Mouse (Mus musculus) MEL (cell line): ENCODE data around the gene Wfdc3. TPM values are rescaled to one million over a fixed set of nuclear protein-coding genes. Genes with fewer than 3 reads are reported as not detected.

Experiments
- DNase-seq: peaks from one replicate; pipeline ENCODE4 v3.0.0; 2011; ENCODE audit warnings: low read depth, low spot score
- H3K27ac ChIP-seq: 2 replicates; pipeline ENCODE4 v1.5.1; 2012; ENCODE audit warnings: low read depth, mild to moderate bottlenecking, control low read depth, low read length, moderate library complexity; ENCODE audit not compliant: control insufficient read depth
- H3K27me3 ChIP-seq, 2 experiments: fragments of 150-350 bp in 1 of 2; sonication (generic) in 1 of 2; 2 replicates each; pipeline ENCODE4 v1.6.1; 2012; ENCODE audit warnings: low read length in 2 of 2, mild to moderate bottlenecking in 2 of 2, improper control_type of control experiment in 1 of 2, moderate library complexity in 1 of 2; ENCODE audit not compliant: insufficient read depth in 2 of 2, control insufficient read depth in 1 of 2
- H3K36me3 ChIP-seq, 2 experiments: 2 replicates each; pipeline ENCODE4 v1.6.1; 2012 to 2014; ENCODE audit warnings: low read length in 2 of 2, improper control_type of control experiment in 1 of 2, inconsistent platforms in 1 of 2, mild to moderate bottlenecking in 1 of 2; ENCODE audit not compliant: insufficient read depth in 2 of 2, control insufficient read depth in 1 of 2
- H3K4me1 ChIP-seq, 2 experiments: fragments of 150-350 bp in 1 of 2; sonication (generic) in 1 of 2; 2 replicates each; pipeline ENCODE4 v1.6.1; 2012; ENCODE audit warnings: low read length in 2 of 2, improper control_type of control experiment in 1 of 2, mild to moderate bottlenecking in 1 of 2; ENCODE audit not compliant: insufficient read depth in 2 of 2, control insufficient read depth in 1 of 2
- H3K4me3 ChIP-seq, 2 experiments: fragments of 150-350 bp in 1 of 2; sonication (generic) in 1 of 2; 2 replicates each; pipeline ENCODE4 v1.5.1; 2012; ENCODE audit warnings: low read depth in 2 of 2, low read length in 2 of 2, mild to moderate bottlenecking in 2 of 2, moderate library complexity in 2 of 2, control low read depth in 1 of 2, improper control_type of control experiment in 1 of 2; ENCODE audit not compliant: control insufficient read depth in 1 of 2, insufficient read depth in 1 of 2
- H3K79me2 ChIP-seq: 2 replicates; pipeline ENCODE4 v1.6.1; 2012; ENCODE audit warnings: mild to moderate bottlenecking, low read length, moderate library complexity; ENCODE audit not compliant: control insufficient read depth, poor library complexity, insufficient read depth
- H3K9ac ChIP-seq: 2 replicates; pipeline ENCODE4 v1.6.1; 2012; ENCODE audit warnings: low read depth, mild to moderate bottlenecking, control low read depth, low read length, moderate library complexity; ENCODE audit not compliant: control insufficient read depth, poor library complexity, severe bottlenecking
- H3K9me3 ChIP-seq: fragments of 150-350 bp; sonication (generic); replicated peaks from 2 replicates; pipeline ENCODE4 v1.6.1; 2012; ENCODE audit warnings: mild to moderate bottlenecking, low read length, improper control_type of control experiment, moderate library complexity; ENCODE audit not compliant: insufficient read depth
- BHLHE40 ChIP-seq: IDR thresholded peaks from 2 replicates; pipeline ENCODE4 v1.6.1; 2012; ENCODE audit warnings: low read depth, mild to moderate bottlenecking, inconsistent platforms, low read length, improper control_type of control experiment, borderline replicate concordance
- E2F4 ChIP-seq: IDR thresholded peaks from 2 replicates; pipeline ENCODE4 v1.6.1; 2011; ENCODE audit warnings: low read depth, low read length, improper control_type of control experiment, borderline replicate concordance
- EP300 ChIP-seq, 2 experiments: IDR thresholded peaks; 2 replicates each; pipeline ENCODE4 v1.6.1; 2011; ENCODE audit warnings: improper control_type of control experiment in 2 of 2, low read length in 2 of 2, low read depth in 1 of 2, mild to moderate bottlenecking in 1 of 2
- ETS1 ChIP-seq: IDR thresholded peaks from 2 replicates; pipeline ENCODE4 v1.6.1; 2012; ENCODE audit warnings: low read depth, mild to moderate bottlenecking, inconsistent platforms, low read length, improper control_type of control experiment, moderate library complexity
- GATA1 ChIP-seq: IDR thresholded peaks from 2 replicates; pipeline ENCODE4 v1.6.1; 2011; ENCODE audit warnings: low read depth, low read length, improper control_type of control experiment
- HCFC1 ChIP-seq: IDR thresholded peaks from 2 replicates; pipeline ENCODE4 v1.6.1; 2012; ENCODE audit warnings: low read depth, mild to moderate bottlenecking, inconsistent platforms, low read length, improper control_type of control experiment, moderate library complexity
- JUND ChIP-seq: IDR thresholded peaks from 2 replicates; pipeline ENCODE4 v1.6.1; 2011; ENCODE audit warnings: low read depth, mild to moderate bottlenecking, improper control_type of control experiment, low read length
- MAFK ChIP-seq: IDR thresholded peaks from 2 replicates; pipeline ENCODE4 v1.6.1; 2011; ENCODE audit warnings: low read depth, mild to moderate bottlenecking, low read length, improper control_type of control experiment, borderline replicate concordance
- MXI1 ChIP-seq: IDR thresholded peaks from 2 replicates; pipeline ENCODE4 v1.6.1; 2011; ENCODE audit warnings: mild to moderate bottlenecking, low read depth, low read length, improper control_type of control experiment
- NELFE ChIP-seq: IDR thresholded peaks from 2 replicates; pipeline ENCODE4 v1.6.1; 2011; ENCODE audit warnings: low read depth, low read length, improper control_type of control experiment
- NRF1 ChIP-seq: IDR thresholded peaks from 2 replicates; pipeline ENCODE4 v1.6.1; 2014; ENCODE audit warnings: low read depth, mild to moderate bottlenecking, inconsistent platforms, low read length, improper control_type of control experiment, moderate library complexity; ENCODE audit not compliant: poor library complexity, insufficient read depth, severe bottlenecking
- POLR2A ChIP-seq, 2 experiments: IDR thresholded peaks; 2 replicates each; pipeline ENCODE4 v1.6.1; 2011 to 2012; ENCODE audit warnings: low read length in 2 of 2, mild to moderate bottlenecking in 2 of 2, control low read depth in 1 of 2, improper control_type of control experiment in 1 of 2, low read depth in 1 of 2, moderate library complexity in 1 of 2; ENCODE audit not compliant: control insufficient read depth in 1 of 2, insufficient read depth in 1 of 2, poor library complexity in 1 of 2
- POLR2AphosphoS2 ChIP-seq: IDR thresholded peaks from 2 replicates; pipeline ENCODE4 v1.6.1; 2011; ENCODE audit warnings: low read length, improper control_type of control experiment
- RCOR1 ChIP-seq: IDR thresholded peaks from 2 replicates; pipeline ENCODE4 v1.6.1; 2012; ENCODE audit warnings: low read depth, mild to moderate bottlenecking, inconsistent platforms, low read length, improper control_type of control experiment
- SMC3 ChIP-seq: IDR thresholded peaks from 2 replicates; pipeline ENCODE4 v1.6.1; 2011; ENCODE audit warnings: low read depth, low read length, improper control_type of control experiment
- TAL1 ChIP-seq: IDR thresholded peaks from 2 replicates; pipeline ENCODE4 v1.6.1; 2012; ENCODE audit warnings: mild to moderate bottlenecking, inconsistent platforms, low read length, moderate library complexity, mixed read lengths
- TBP ChIP-seq: IDR thresholded peaks from 2 replicates; pipeline ENCODE4 v1.8.0; 2011; ENCODE audit warnings: low read depth, low read length, improper control_type of control experiment
- TCF12 ChIP-seq: IDR thresholded peaks from 2 replicates; pipeline ENCODE4 v1.6.1; 2014; ENCODE audit warnings: low read depth, mild to moderate bottlenecking, inconsistent platforms, low read length, improper control_type of control experiment, moderate library complexity
- UBTF ChIP-seq: IDR thresholded peaks from 2 replicates; pipeline ENCODE4 v1.6.1; 2012; ENCODE audit warnings: low read depth, mild to moderate bottlenecking, inconsistent platforms, low read length, improper control_type of control experiment, moderate library complexity, borderline replicate concordance; ENCODE audit not compliant: insufficient read depth
- USF1 ChIP-seq: IDR thresholded peaks from 2 replicates; pipeline ENCODE4 v1.6.1; 2014; ENCODE audit warnings: low read depth, mild to moderate bottlenecking, inconsistent platforms, low read length, improper control_type of control experiment, moderate library complexity
- USF2 ChIP-seq, 2 experiments: IDR thresholded peaks; 2 replicates each; pipeline ENCODE4 v1.6.1; 2011 to 2012; ENCODE audit warnings: improper control_type of control experiment in 2 of 2, low read length in 2 of 2, borderline replicate concordance in 1 of 2, inconsistent platforms in 1 of 2, low read depth in 1 of 2, mild to moderate bottlenecking in 1 of 2; ENCODE audit not compliant: insufficient read depth in 1 of 2
- ZC3H11A ChIP-seq: IDR thresholded peaks from 2 replicates; pipeline ENCODE4 v1.6.1; 2012; ENCODE audit warnings: low read depth, mild to moderate bottlenecking, inconsistent platforms, low read length, improper control_type of control experiment
- ZKSCAN1 ChIP-seq: IDR thresholded peaks from 2 replicates; pipeline ENCODE4 v1.6.1; 2012; ENCODE audit warnings: low read depth, mild to moderate bottlenecking, inconsistent platforms, low read length, improper control_type of control experiment, moderate library complexity
- ZNF384 ChIP-seq: IDR thresholded peaks from 2 replicates; pipeline ENCODE4 v1.6.1; 2012; ENCODE audit warnings: low read depth, mild to moderate bottlenecking, inconsistent platforms, low read length, improper control_type of control experiment
- polyA plus RNA-seq, 2 experiments: library from polyadenylated mRNA; stranded (reverse) in 1 of 2; unstranded in 1 of 2; fragments of >175 nt in 1 of 2; fragments of >200 nt in 1 of 2; gene quantifications; 2 replicates each; pipeline versions ENCODE4 v1.2.1 to v1.2.4; 2012; ENCODE audit warnings: low replicate concordance in 2 of 2, low read depth in 1 of 2; ENCODE audit not compliant: insufficient read length in 2 of 2, insufficient read depth in 1 of 2, missing spikeins in 1 of 2
- total RNA-seq: library from RNA; depleted of rRNA; stranded (reverse); fragments of 300-350 nt; gene quantifications from 2 replicates; pipeline ENCODE4 v1.2.3, GENCODE M21; 2012

Wfdc3 gene
- total and polyA plus RNA-seq, 3 experiments: 0.31 to 0.40 TPM; not detected in 1

GRCm38 (mm10) chr2:164769258-164770037 lies 23.7 kb upstream of the Wfdc3 start, which contains the start of gene Ube2c (continued):
- TF ChIP-seq USF1 (peak; percentile 66), MAFK (no peak), NELFE (peak; percentile 94), E2F4 (peak; percentile 70; the same call in 1 of the 2 replicates), HCFC1 (peak; percentile 76), POLR2AphosphoS2 (peak; percentile 84), TCF12 (peak; percentile 43; the same call in 1 of the 2 replicates), POLR2A (IDR thresholded peaks at IDR 0.05; ENCODE audit: control insufficient read depth in 1 of 2, insufficient read depth in 1 of 2, low read depth in 1 of 2, low read length in 2 of 2, poor library complexity in 1 of 2) (peak in 1 of 2 experiments; percentile 94; a peak in 2 of 4 replicates), USF2 (IDR thresholded peaks at IDR 0.05; ENCODE audit: borderline replicate concordance in 1 of 2, insufficient read depth in 1 of 2, low read depth in 1 of 2, low read length in 2 of 2) (no peak), NRF1 (peak; percentile 82), GATA1 (no peak)
- TF ChIP-seq, all 39 proteins: peak for 21

- Histone ChIP-seq H3K36me3 (peaks cover 2 to 22% of the 10 kb centered on the region in 2 experiments), H3K27me3 (no peaks in the 10 kb centered on the region), H3K9ac (no peak overlapping the region), H3K27ac (no peak overlapping the region), H3K9me3 (no peaks in the 10 kb centered on the region), H3K4me1 (peaks cover 3 to 21% of the 10 kb centered on the region in 2 experiments; a peak in 3 of 4 replicates), H3K79me2 (peaks cover 24% of the 10 kb centered on the region), H3K4me3 (no peak overlapping the region)
- no peak for DNase-seq
- TF ChIP-seq E2F4: no peak
- TF ChIP-seq MXI1: no peak
- no peak for TF ChIP-seq ZKSCAN1
- no peak; the same call in 1 of the 2 replicates for TF ChIP-seq POLR2AphosphoS2
Observed at GRCm38 (mm10) chr2:164767812-164768540, 22.2 kb upstream of the Wfdc3 start.

- no peak overlapping the region for H3K4me3 ChIP-seq
- no peak for DNase-seq
- peaks cover 0 to 2% of the 10 kb centered on the region in 2 experiments; a peak in 3 of 4 replicates for H3K36me3 ChIP-seq
- no peak overlapping the region for H3K9ac ChIP-seq
- no peaks in the 10 kb centered on the region for H3K27me3 ChIP-seq
- no peak overlapping the region for H3K27ac ChIP-seq
- peaks cover 0 to 3% of the 10 kb centered on the region in 2 experiments; a peak in 1 of 4 replicates for H3K4me1 ChIP-seq
- peaks cover 13% of the 10 kb centered on the region for H3K79me2 ChIP-seq
- no peaks in the 10 kb centered on the region for H3K9me3 ChIP-seq
- TF ChIP-seq NELFE: no peak
- TF ChIP-seq JUND: no peak
- TF ChIP-seq TAL1: no peak
- no peak for TF ChIP-seq USF2 (IDR thresholded peaks at IDR 0.05; ENCODE audit: borderline replicate concordance in 1 of 2, insufficient read depth in 1 of 2, low read depth in 1 of 2, low read length in 2 of 2)
- TF ChIP-seq EP300 (IDR thresholded peaks at IDR 0.05; ENCODE audit: low read depth in 1 of 2, low read length in 2 of 2): no peak
- TF ChIP-seq TBP: no peak
- TF ChIP-seq UBTF: no peak
- TF ChIP-seq BHLHE40: no peak
- no peak for TF ChIP-seq RCOR1
- TF ChIP-seq ZC3H11A: no peak
- no peak for TF ChIP-seq E2F4
- TF ChIP-seq USF1: no peak
- no peak for TF ChIP-seq ZNF384
- TF ChIP-seq SMC3: no peak
- TF ChIP-seq MAFK: no peak
- TF ChIP-seq TCF12: no peak
- no peak for TF ChIP-seq ETS1
Observed at GRCm38 (mm10) chr2:164765841-164766240, 20.1 kb upstream of the Wfdc3 start.
